In the genomic region with DNA sequence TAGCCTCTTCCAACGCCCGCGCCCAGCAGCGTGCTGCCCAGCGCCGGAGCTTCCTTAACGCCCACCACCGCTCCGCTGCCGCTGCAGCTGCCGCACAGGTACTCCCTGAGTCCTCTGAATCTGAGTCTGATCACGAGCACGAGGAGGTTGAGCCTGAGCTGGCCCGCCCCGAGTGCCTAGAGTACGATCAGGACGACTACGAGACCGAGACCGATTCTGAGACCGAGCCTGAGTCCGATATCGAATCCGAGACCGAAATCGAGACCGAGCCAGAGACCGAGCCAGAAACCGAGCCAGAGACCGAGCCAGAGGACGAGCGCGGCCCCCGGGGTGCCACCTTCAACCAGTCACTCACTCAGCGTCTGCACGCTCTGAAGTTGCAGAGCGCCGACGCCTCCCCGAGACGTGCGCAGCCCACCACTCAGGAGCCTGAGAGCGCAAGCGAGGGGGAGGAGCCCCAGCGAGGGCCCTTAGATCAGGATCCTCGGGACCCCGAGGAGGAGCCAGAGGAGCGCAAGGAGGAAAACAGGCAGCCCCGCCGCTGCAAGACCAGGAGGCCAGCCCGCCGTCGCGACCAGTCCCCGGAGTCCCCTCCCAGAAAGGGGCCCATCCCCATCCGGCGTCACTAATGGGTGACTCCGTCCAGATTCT, we compare ENCODE assay signal across 8 mouse cellular contexts. TPM values are rescaled to one million over a fixed set of nuclear protein-coding genes. Genes with fewer than 3 reads are reported as not detected.
DNase-seq lines count a peak whose midpoint lies in the region; ATAC-seq and TF ChIP-seq lines count a peak whose summit lies in the region.

No protein-coding gene starts in this region.

- peaks cover 49% of the 10 kb centered on the region for H3K9me3 ChIP-seq in G1E (replicated peaks)
- peaks cover 36% of the 10 kb centered on the region for H3K9me3 ChIP-seq in hindbrain, embryonic 10.5 days
- peaks cover 36% of the 10 kb centered on the region for H3K9me3 ChIP-seq in midbrain, embryonic 10.5 days (replicated peaks)

- WGBS in hindbrain, embryonic 10.5 days = 44% methylated on average over 58 of the region's 58 CpGs
- 41% methylated on average over 58 of the region's 58 CpGs for WGBS in midbrain, embryonic 10.5 days

- peak overlapping the region; percentile 18; the same call in 1 of the 2 replicates for H3K4me3 ChIP-seq in G1E (ENCODE audit: low read depth, low read length)
- peak overlapping the region; percentile 48 for H3K4me3 ChIP-seq in hindbrain, embryonic 10.5 days
- H3K4me3 ChIP-seq in midbrain, embryonic 10.5 days = peak overlapping the region; percentile 56

- TF ChIP-seq CTCF in G1E (IDR thresholded peaks at IDR 0.05; ENCODE audit: low read depth, low read length) = no peak

- ATAC-seq in G1E (ENCODE audit: extremely low read depth, insufficient number of reproducible peaks, low FRiP score, poor library complexity, severe bottlenecking) = no peak

- no peak overlapping the region for H3K27ac ChIP-seq in hindbrain, embryonic 10.5 days
- no peak overlapping the region; the same call in 1 of the 2 replicates for H3K27ac ChIP-seq in midbrain, embryonic 10.5 days (replicated peaks)

- peaks cover 100% of the 10 kb centered on the region for H3K36me3 ChIP-seq in G1E (replicated peaks)
- H3K36me3 ChIP-seq in hindbrain, embryonic 10.5 days = peaks cover 100% of the 10 kb centered on the region
- H3K36me3 ChIP-seq in midbrain, embryonic 10.5 days = peaks cover 100% of the 10 kb centered on the region

- H3K4me1 ChIP-seq in G1E (ENCODE audit: insufficient read depth, low read depth, low read length) = peaks cover 1% of the 10 kb centered on the region
- peaks cover 43% of the 10 kb centered on the region; the same call in 1 of the 2 replicates for H3K4me1 ChIP-seq in hindbrain, embryonic 10.5 days (replicated peaks)
- peaks cover 53% of the 10 kb centered on the region for H3K4me1 ChIP-seq in midbrain, embryonic 10.5 days

- no peaks in the 10 kb centered on the region for H3K27me3 ChIP-seq in G1E (ENCODE audit: insufficient read depth, low read length)
- H3K27me3 ChIP-seq in hindbrain, embryonic 10.5 days (ENCODE audit: insufficient read depth, poor library complexity, severe bottlenecking) = peaks cover 56% of the 10 kb centered on the region
- peaks cover 55% of the 10 kb centered on the region for H3K27me3 ChIP-seq in midbrain, embryonic 10.5 days (ENCODE audit: low read depth, poor library complexity, severe bottlenecking)

- DNase-seq in adrenal gland, postnatal 14 days = peak; percentile 39
- DNase-seq in adrenal gland, adult 18-20 months (ENCODE audit: low spot score in 2 of 2) = no peak
- DNase-seq in G1E (ENCODE audit: low spot score) = no peak
- DNase-seq in hindbrain, embryonic 10.5 days (ENCODE audit: low spot score) = peak; percentile 40
- peak; percentile 49 for DNase-seq in midbrain, embryonic 10.5 days (ENCODE audit: low spot score)
- no peak for DNase-seq in cerebellum, postnatal 4 days (ENCODE audit: low spot score in 2 of 2)
- no peak for DNase-seq in left cerebral cortex, adult 9 months (ENCODE audit: low spot score in 2 of 2)
- no peak for DNase-seq in right cerebral cortex, adult 2 months (ENCODE audit: low spot score in 2 of 2)

RNA-seq across cellular contexts. Expression of a gene that starts 0.8 kb away (rescaled TPM):
- total RNA-seq in adrenal gland, postnatal 14 days (2021) = 4,967 and 5,329 TPM in 2 replicates
- total RNA-seq in adrenal gland, adult 18-20 months (2021) = 1,000 to 10,000 TPM; 2,555 to 2,708 TPM
- total RNA-seq in G1E (2014; fragmentation: Nextera tagmentation) (1,040 and 1,097 TPM in 2 replicates), G1E (2017) (452 and 490 TPM in 2 replicates)
- polyA plus RNA-seq in G1E (2012) = 935 and 1,094 TPM in 2 replicates
- polyA plus RNA-seq in hindbrain, embryonic 10.5 days (2016; fragmentation: Nextera tagmentation; extraction: Ambion mirVana) = 1,166 and 1,270 TPM in 2 replicates
- 1,043 and 1,067 TPM in 2 replicates for polyA plus RNA-seq in midbrain, embryonic 10.5 days (2016; fragmentation: Nextera tagmentation; extraction: Ambion mirVana)

Comparison
In these comparisons a context has a peak if more than half of its experiments do, and no peak if none do; other contexts are left out.
1. DNase-seq: peak in adrenal gland, postnatal 14 days (single experiment), hindbrain, embryonic 10.5 days (single experiment) and midbrain, embryonic 10.5 days (single experiment); none in adrenal gland, adult 18-20 months (0 of 2), G1E (single experiment), cerebellum, postnatal 4 days (0 of 2), left cerebral cortex, adult 9 months (0 of 2) and right cerebral cortex, adult 2 months (0 of 2).
2. Peak in every context shown above with its lines, with median percentiles within 50 percentile points of each other: H3K4me3 ChIP-seq.